Mouse (Mus musculus): ENCODE results near the gene Speer4f1. TPM values are rescaled to one million over a fixed set of nuclear protein-coding genes. Genes with fewer than 3 reads are reported as not detected.
"Not testable (repeated sequence)": the region's sequence is repeated elsewhere in the genome, so short reads cannot be mapped to it uniquely, and the experiment has no call there.

Gene Speer4f1
- not detected for total RNA-seq (2021)

GRCm38 (mm10) chr5:17475798-17476197 is at the start of gene Speer4f1:
Speer4f1 (plus strand) TSS chr5:17476098.
- intact Hi-C loops (cut with DNase I); DNase-seq (ENCODE audit: low spot score in 2 of 2): not testable (repeated sequence)

DNA sequence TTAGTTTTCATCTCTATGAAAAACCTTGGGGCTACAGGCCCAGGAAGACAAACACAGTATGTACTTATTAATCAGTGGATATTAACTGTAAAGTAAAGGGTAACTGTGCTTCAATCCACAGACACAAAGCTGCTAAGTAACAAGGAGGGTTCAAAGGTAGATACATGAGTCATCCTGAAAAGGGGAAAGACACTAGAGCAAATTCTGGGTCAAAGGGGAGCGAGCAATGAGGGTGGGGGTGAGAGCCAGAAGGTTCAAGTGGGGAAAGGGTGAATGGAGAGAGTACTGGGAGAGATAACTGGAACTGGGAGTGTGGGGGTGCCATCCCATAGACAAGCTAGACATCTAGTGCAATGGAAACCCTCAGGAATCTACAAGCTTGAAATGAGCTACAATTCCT is 49.0 kb upstream of the Speer4f1 start:
- DNase-seq (ENCODE audit: low spot score in 2 of 2), result no peak

GRCm38 (mm10) chr5:17434721-17435120 is 41.2 kb upstream of the Speer4f1 start:
- intact Hi-C loops (cut with DNase I), result no loop called here
- DNase-seq (ENCODE audit: low spot score in 2 of 2), result no peak

More for the DNA sequence above, 49.0 kb upstream of the Speer4f1 start:
- intact Hi-C loops (cut with DNase I), result no loop called here

- DNase-seq (ENCODE audit: low spot score in 2 of 2), result no peak
- intact Hi-C loops (cut with DNase I), result no loop called here
Measured at GRCm38 (mm10) chr5:17436209-17436608, 39.7 kb upstream of the Speer4f1 start.

DNA sequence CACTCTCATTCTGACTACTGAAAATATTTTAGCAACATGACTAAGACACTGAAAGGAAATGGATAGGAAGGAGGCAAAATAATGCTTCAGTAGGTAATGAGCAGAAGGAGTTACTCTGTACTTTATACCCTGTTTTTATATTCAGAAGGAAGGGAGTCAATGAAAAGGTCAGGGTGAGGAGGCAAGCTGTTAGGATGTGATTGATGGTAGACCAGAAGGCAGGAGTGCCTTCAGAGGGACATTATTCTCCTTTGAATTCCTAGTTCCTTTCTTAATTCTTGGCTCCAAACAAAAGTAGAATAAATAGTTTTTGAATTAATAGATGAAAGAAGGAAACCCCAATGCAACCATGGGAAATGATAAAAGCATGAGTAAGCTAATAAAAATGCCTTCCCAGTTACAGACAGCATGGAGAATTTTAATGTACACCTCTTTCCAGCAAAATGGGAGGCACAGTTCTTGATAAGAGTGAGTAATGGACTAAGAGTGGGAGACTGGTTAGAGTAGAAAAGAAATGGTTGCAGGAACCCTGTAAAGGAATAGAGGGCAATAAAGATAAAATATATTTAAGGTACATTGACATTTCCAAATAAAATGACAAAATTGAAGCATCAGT is 36.3 kb upstream of the Speer4f1 start:
- intact Hi-C loops (cut with DNase I), result no loop called here
- DNase-seq (ENCODE audit: low spot score in 2 of 2), result no peak

- intact Hi-C loops (cut with DNase I), result no loop called here
- DNase-seq (ENCODE audit: low spot score in 2 of 2), result no peak
Measured at GRCm38 (mm10) chr5:17454059-17454458, 21.8 kb upstream of the Speer4f1 start.

DNA sequence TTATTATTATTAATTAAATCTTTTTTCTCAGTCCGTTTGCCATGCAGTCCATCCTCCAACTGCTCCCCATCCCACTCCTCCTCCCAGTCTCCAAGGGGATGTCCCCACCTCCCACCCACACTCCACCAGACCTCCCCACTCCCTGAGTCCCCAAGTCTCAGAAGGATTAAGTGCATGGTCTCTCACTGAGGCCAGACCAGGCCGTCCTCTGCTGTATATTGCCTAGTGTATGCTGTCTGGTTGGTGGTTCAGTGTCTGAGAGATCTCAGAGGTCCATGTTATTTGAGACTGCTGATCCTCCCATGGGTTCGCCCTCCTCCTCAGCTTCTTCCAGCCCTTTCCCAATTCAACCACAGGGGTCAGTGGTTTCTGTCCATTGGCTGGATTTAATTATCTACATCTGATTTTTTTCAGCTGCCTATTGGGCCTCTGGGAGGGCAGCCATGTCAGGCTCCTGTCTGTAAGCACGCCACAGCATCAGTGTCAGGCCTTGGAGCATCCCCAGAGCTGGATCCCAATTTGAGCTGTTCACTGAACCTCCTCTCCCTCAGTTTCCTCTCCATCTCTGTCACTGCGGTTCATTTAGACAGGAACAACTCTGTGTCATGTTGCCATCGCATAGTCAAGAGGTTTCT is 20.8 kb upstream of the Speer4f1 start:
- intact Hi-C loops (cut with DNase I), result no loop called here
- DNase-seq (ENCODE audit: low spot score in 2 of 2), result no peak

DNA sequence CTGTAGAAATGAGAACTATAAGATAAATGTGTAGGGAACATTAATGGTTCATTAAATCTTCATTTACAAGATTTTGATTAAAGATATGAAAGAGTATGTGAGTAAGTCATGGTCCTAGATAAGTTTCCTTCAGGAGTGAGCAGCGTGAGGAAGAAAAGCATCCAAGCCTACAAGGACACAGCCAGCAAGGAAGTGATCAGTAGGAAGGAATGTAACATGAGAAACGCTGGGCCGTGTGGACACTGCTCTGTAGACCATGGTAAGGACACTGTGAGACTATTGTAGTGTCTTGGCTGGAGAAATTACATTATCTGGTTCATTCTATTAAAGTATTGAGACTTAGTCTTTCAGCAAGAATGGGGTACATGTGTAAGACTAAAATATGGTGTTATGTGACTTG is 19.2 kb upstream of the Speer4f1 start:
- DNase-seq (ENCODE audit: low spot score in 2 of 2), result no peak
- intact Hi-C loops (cut with DNase I), result no loop called here

DNA sequence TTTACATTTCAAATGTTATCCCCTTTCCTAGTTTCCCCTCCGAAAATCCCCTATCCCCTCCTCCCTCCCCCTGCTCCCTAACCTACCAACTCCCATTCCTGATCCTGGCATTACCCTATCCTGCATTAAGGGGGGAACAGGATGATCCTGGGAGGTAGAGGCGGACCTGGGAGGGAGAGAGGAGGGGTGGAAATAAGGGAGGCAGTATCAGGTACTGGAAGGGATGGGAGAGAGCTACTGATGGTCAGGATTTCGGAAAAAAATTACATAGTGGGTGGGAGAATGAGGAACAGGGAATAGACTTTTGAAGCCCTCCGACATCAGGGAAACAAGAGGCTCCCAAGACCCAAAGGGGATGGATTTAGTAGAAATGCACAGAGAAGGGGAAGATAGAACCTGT is 7.8 kb upstream of the Speer4f1 start:
- DNase-seq (ENCODE audit: low spot score in 2 of 2); intact Hi-C loops (cut with DNase I): not testable (repeated sequence)

GRCm38 (mm10) chr5:17476476-17476875 is 578 bp downstream of the Speer4f1 start:
- DNase-seq (ENCODE audit: low spot score in 2 of 2), result no peak
- intact Hi-C loops (cut with DNase I), result no loop called here

GRCm38 (mm10) chr5:17489894-17490293 is 14.0 kb downstream of the Speer4f1 start:
- DNase-seq (ENCODE audit: low spot score in 2 of 2), result no peak
- intact Hi-C loops (cut with DNase I), result no loop called here

- DNase-seq (ENCODE audit: low spot score in 2 of 2), result no peak
- intact Hi-C loops (cut with DNase I), result no loop called here
Measured at GRCm38 (mm10) chr5:17495616-17496015, 19.7 kb downstream of the Speer4f1 start.

- intact Hi-C loops (cut with DNase I), result no loop called here
- DNase-seq (ENCODE audit: low spot score in 2 of 2), result no peak
Measured at GRCm38 (mm10) chr5:17496650-17497049, 20.8 kb downstream of the Speer4f1 start.

GRCm38 (mm10) chr5:17499873-17500329 is 24.0 kb downstream of the Speer4f1 start:
- intact Hi-C loops (cut with DNase I), result no loop called here
- peak in 1 of 2 experiments; percentile 7 for DNase-seq (ENCODE audit: low spot score in 2 of 2)

DNA sequence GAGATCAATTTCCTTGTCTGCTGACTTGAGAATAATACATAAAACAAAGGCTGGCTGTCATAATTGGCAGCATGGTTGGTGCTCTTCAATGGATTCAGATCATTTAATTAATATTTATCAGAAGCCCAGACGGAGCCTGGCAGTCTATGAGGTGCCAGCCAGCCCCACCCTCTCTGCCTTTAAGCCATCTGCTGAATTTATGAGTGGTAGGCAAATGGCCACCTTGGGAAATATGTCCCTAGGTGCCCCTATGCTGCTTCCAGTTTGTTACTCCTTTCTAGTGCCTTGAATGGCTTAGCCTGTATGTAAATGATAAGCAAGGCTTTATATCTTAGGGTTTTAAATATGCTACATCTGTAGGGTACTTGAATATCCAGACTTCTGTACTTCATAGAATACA is 25.0 kb downstream of the Speer4f1 start:
- no peak for DNase-seq (ENCODE audit: low spot score in 2 of 2)
- intact Hi-C loops (cut with DNase I), result no loop called here

- intact Hi-C loops (cut with DNase I), result no loop called here
Measured at GRCm38 (mm10) chr5:17505540-17505939, 29.6 kb downstream of the Speer4f1 start.

GRCm38 (mm10) chr5:17508038-17508437 is 32.1 kb downstream of the Speer4f1 start:
- no peak for DNase-seq (ENCODE audit: low spot score in 2 of 2)
- intact Hi-C loops (cut with DNase I), result no loop called here

More at GRCm38 (mm10) chr5:17505540-17505939, 29.6 kb downstream of the Speer4f1 start:
- DNase-seq (ENCODE audit: low spot score in 2 of 2), result no peak
